Mouse (Mus musculus) lung, postnatal 0 days (tissue): ENCODE measurements around the gene Zfp609.
A peak's percentile ranks its signal among the peaks of the same experiment; 100 is the strongest.

ENCODE experiments used
- CTCF ChIP-seq: IDR thresholded peaks from 2 replicates; pipeline ENCODE4 v1.5.1; 2016; ENCODE audit warnings: antibody characterized with exemption, mild to moderate bottlenecking
- EP300 ChIP-seq: IDR thresholded peaks from 2 replicates; pipeline ENCODE4 v1.6.1; 2016; ENCODE audit warnings: antibody characterized with exemption, mild to moderate bottlenecking, control low read depth

GRCm38 (mm10) chr9:65755164-65755563 is 72.2 kb downstream of the Zfp609 start:
- TF ChIP-seq EP300 (no peak), CTCF (peak; percentile 37)
